Mouse (Mus musculus) left cerebral cortex, postnatal 25 days (tissue): ENCODE measurements around the gene Slc38a4. TPM values are rescaled to one million over a fixed set of nuclear protein-coding genes. Genes with fewer than 3 reads are reported as not detected.

Experiments
- DNase-seq, 2 experiments: peaks; one replicate each; pipeline ENCODE4 v3.0.0; 2022; ENCODE audit warnings: low spot score in 2 of 2, mixed read lengths in 1 of 2
- intact Hi-C: fragments of 180-260 bp; cut with DNase I; formaldehyde crosslinking; loops from one replicate; pipeline ENCODE4 v1.15.1; 2025
- total RNA-seq, 2 experiments: library from RNA; stranded (reverse); gene quantifications; 2 replicates each; pipeline ENCODE4 v1.2.3; 2021

Slc38a4 gene
- total RNA-seq, 2 experiments from 2014 or later = 1.2 to 1.4 TPM

DNA sequence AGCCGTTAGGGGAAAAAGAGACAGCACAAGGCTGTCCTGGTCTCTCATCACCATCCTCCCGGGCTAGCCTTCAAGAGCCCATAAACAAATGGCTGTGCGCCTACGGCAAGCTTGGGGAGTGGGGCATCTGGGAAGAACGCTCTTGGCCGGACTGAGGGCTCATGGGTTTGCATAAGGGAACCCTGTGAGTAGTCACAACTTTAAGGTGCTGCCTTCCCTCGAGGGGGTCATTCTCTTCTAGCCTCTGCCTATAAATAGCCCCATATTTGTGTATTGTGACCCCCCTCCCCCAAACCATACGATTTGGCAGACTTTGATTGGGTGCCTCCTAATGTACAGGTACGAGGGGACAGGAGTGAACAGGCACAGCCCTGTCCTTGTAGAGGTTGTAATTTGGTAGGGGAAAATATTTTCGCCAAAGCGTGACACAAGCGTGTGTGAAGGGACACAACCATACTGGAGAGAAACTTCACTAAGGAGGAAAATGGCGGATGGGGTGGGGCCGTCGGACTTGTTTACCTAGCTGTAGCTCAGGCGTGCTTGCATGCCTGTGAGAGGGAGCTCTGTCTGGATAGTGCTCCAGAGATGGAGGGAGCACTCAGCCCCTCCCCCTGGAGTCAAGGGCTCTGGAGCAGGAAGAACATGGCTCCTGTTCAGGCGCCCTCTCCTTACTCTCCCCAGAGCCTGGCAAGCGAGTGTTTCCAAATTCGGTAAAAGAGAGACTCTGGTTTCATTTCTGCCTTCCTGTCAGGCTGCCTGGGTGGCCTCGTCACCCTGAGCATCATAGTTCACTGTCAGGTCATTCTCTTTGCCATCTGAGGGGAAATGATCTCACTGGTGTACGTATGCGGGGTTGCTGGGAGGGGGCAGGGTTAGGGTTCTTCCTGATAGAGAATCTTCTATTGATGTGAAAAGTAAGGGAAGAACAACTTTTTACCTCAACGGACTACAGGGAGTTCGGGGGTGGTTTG is 3.6 kb upstream of the Slc38a4 start:
- intact Hi-C loops = no loop called here
- no peak for DNase-seq

DNA sequence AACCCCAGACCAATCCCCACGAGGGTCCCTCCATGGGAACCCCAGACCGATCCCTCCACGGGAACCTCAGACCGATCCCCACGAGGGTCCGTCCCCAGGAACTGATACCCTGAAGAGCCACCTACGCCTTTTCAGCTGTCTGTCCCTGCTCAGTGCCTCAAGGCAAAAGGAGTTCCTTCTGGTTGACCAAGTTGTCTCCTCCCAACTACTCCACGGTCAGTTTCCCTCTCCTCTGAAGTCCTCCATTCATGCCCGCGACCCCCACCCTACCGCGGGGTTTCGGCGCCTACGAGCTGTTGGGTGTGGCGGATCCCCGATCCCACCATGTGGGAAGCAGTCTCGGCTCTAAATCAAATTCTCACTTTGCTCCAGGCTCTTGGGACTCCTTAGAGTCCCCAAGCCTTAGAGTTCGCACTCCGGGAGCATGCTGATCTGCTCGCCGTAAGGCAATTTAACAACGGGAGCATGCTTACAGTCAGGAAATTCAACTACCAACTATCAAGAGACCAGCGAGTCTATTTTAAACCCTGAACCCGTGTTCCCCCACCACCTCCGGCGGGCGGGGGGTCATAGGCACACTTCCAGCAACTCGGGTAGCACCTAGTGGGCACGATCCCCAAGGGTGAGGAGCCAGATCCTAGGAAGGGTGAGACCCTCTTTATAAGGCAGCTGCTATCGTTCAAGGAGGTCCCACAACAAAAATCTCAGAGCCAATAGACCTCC is 828 bp downstream of the Slc38a4 start:
- no peak for DNase-seq
- intact Hi-C loops = no loop called here

DNA sequence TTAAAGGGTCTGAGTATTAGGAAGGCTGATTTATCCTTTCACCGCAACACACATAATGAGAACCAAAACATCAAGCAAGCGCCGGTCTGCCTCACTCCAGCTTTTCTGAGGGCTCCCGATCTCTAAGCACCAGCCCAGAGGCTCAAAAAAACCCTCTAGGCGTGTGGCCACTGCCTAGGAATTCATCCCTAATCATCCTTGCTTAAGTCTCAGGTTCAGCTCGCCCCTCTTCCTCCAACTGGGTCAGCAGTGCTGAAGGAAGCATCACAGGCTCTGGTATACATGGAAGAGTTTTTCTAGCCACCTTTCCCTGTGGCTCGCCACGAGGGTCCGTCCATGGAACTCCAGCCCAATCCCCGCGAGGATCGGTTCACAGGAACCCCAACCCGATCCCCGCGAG is 1.6 kb downstream of the Slc38a4 start:
- intact Hi-C loops = no loop called here
- no peak for DNase-seq

DNA sequence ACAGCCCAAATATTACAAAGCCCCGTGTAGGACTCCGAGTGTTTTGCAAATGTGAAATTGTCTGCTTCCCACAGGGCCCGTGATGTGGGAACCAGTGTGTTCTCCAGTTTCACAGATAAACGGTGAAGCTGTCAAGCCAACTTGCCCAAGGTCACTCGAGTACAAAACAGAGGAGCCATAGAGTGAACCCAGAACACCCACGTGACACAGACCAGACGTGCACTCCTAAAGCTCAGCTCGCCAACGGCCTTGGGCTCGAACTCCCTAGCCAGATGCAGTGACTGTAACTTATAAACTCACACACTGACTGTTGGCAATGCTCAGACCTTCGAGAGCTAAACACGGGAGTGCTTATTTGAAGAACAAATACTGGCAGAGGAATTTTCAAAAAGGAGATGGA is 5.3 kb downstream of the Slc38a4 start:
- intact Hi-C loops = no loop called here
- no peak for DNase-seq

DNA sequence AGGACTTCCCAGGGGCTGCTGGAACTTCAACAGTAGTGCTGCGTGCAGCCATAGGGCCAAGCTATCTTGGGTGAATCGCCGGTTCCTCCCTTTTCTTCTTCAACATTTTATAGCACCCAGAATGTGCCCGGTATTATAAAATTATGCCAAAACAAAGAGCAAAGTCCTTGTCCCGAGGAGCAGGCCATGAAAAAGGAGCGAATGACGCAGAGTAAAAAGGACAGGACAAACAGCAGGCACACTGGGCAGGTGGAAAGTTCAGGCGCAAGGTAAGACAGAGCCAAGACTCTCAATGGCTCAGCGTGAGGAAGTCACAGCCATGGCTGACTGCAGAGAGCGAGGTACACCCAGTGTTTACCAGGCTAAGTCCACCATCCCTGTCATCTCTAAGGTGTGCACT is 5.7 kb downstream of the Slc38a4 start:
- no peak for DNase-seq
- intact Hi-C loops = no loop called here

DNA sequence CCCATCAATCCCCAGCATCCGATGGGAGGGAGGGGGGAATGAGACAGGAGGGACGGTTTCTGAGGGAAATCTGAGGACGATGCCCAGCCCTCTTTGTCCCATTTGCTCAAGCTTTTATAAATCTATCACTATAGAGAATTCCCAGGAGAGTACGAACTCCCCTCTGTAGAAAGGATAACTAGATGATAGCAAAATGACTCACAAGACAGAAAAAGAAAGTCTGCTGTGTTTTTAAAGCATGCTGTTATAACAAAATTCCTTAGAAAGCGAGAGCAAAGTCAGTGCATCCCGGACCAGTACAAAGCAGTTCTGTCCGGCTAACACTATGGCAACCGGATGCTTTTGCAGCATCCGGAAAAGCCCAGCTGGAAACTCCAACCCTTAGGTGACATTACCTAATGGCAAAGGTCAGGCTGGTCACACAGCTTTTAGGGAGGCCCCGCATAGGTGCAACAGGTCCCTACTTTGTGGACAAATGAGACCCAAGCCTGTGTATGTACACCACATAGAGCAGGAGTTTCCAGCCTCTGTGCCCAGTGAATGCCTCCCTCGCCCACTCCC is 6.4 kb downstream of the Slc38a4 start:
- intact Hi-C loops = no loop called here
- DNase-seq = no peak

DNA sequence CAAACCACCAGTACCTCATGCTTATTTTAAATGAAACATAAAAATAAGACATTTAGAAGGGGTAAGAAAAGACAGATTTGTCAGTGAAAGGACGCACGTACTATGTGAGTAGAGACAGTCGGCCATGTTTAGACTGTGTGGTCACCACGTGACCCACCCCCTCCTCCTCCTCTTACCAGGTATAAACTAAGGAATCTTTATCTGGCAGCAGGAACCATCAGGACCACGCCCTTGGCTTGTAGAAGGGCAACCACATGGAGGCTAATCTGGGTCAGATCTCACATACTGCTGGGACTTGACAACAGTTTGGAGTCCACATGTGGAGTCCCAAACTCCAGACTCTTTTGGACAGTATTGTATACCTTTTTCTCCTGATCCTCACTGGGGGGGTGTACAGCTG is 7.5 kb downstream of the Slc38a4 start:
- DNase-seq = no peak
- intact Hi-C loops = no loop called here

DNA sequence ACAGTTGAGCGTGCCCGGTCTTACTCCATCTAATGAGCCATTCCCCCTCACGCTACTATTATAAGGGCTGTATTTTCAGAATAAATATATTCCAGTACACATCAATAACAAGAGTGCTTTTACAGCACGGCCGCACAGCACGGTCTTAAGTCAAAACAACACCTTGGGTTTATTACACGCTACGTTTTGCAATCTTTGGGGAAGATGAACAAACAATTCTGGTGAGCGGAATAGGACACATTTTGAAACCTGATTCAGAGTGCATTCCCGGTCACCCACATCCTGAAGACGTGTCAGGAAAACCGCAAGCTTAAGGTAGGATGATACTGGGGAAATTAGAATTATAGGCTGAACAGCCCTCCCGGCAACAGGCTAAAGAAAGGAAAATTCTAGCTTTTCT is 11.8 kb downstream of the Slc38a4 start:
- no peak for DNase-seq
- intact Hi-C loops = no loop called here

DNA sequence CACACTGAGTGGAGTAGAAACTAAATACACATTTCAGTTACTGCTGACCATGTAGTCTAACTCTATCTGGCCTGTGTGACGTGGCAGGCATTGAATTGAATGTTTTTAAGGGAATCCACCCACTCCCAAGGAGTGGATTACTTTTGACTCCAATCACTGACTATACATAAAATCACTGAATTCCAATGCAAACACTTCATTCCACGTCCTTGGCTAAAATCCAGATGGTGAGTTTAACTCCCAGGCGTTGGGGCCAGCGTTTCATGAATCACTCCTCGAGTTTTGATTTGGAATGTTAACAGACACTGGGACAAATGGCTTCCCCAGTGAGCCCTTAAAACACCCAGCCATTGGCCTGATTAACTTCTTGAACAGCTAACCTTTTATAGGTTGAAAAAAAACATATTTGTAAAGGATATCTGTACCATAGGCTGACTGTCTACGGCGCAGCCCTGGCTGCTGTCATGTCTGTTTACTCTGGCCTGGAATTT is 13.7 kb downstream of the Slc38a4 start:
- intact Hi-C loops = no loop called here
- peak in 1 of 2 experiments; percentile 17 for DNase-seq

DNA sequence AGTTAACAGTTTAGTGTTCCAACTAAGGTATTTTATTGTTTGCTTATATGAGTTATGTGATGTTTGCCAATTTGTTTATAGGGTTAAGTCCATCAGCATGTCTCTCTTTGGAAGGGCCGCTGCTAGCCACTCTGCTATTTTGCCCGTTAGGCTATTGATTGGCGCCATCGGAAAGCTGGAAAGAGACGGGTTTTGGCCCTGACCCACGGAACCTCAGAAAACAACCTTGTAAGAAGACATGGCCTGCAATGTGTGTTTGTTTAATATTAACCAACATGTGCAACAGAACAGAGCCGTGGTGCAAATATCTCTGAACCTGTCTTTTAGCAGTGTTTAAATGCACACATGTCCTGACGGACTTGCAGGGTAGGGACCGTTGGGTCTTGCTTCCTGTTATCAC is 14.6 kb downstream of the Slc38a4 start:
- no peak for DNase-seq
- intact Hi-C loops = no loop called here

DNA sequence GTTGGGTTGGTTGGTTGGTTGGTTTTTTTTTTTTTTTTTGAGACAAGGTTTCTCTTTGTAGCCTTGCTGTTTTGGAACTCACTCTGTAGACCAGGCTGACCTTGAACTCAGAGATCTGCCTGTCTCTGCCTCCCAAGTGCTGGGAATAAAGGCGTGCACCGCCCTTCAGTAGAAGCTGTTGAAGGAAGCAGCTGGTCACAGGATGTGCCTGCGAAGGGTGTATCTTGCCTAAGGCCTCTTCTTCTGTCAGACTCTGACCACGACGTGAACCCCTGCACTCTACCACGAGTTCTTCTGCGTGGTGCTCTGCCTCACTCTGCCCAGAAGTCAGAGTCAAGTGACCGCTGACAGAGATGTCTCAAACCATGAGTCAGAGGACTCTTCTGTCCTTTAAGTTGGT is 18.0 kb downstream of the Slc38a4 start:
- DNase-seq = no peak
- intact Hi-C loops = no loop called here

DNA sequence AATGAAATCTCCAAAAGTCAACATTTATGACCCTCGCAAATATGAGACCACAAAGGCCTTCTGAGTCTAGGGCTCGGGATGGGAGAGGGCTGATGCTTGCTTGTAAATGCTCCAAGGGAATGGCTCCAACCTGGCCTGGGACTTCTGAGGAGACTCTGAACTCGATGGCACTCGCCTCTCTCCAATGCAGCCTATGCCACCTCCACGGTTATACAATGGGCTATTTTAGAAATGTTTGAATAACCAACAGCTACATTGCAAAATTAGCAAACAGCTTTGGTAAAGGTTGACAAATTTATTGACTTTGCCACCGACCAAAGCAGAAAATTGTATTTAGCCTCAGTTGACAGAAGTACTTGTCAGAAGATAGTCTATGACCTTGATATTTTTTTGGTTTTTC is 19.9 kb downstream of the Slc38a4 start:
- no peak for DNase-seq
- intact Hi-C loops = no loop called here

DNA sequence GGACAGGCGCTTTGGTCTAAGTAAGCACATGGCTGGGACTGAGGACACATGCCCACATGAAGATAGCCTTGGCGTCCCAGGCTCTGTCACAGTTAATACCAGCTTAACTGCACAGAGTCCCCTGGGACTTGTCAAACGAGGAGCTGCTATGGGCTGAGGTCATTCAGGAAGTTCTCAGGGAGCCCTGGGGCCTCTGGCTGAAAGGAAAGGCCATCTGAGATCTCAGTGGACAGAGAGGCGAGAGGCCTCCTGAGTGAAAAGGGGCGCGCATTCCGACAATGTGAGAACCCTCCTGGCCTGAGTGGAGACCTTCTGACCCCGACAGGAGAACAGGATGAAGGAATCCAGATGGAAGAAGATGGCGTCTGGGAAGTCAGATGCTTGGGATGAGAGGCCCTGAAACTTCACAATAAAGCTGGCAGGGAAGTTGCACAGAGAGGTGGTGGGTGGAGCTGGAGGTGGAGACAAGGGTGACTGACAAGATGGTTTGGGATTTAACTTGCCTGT is 22.2 kb downstream of the Slc38a4 start:
- intact Hi-C loops = no loop called here
- DNase-seq = no peak

DNA sequence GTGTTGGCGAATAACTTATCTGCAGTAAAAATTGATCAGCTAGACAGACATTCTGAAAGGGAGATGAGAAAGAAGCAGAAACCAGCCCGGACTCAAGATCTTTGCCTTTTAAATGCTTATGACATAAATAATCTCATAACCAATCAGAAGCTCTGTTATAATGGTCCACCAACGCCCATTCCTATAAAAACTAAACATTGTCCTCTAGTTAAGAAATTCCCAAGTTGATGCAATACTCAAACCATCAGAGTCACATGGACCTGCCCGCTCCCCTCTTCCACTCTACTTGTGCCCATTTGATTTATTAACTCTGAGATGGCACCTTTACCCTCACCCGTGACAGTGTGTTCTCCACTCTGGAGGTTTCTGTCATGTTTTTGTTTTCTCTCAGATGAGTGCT is 23.9 kb downstream of the Slc38a4 start:
- intact Hi-C loops = no loop called here
- DNase-seq = no peak

DNA sequence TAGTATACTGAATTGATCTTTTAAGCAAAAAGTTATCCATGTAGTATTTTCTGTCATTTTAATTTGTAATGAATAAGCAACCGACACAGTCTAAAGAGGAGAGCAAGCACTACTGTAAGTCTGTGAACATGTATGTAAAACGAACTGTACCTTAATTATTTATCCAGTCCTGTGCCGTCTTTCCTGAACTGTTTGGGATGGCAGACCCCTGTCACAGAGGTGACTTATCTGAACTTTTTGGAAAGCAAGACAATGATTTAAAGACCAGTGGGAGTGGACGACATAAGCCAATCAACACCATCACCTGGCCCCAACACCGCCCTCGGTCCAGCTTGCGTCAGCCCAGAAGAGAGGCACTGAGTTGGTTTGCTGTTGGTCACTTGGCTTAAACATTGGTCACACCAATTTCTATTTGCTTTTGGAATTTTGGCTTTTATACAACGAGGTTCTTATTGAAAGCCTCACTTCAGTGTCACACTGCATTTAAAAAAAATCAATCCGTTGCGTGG is 24.7 kb downstream of the Slc38a4 start:
- intact Hi-C loops = no loop called here
- DNase-seq = no peak

DNA sequence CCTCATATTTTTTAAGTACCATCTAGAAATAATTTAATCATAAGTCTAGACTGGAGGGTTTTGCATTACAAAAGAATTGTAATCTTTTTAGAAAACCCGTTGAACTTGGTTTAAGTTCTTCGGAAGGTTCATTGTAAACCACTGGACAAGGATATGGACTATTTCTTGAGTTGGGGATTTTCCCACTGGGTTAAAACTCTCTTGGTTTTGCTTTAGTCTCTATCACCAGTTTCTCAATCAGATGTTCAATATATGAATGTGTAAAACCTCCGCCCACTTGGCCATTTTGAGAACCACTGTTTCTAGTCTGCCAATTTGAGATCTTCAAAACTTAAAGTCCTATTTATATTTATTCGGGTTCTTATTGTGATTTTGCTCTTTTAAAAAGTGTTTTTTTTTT is 25.6 kb downstream of the Slc38a4 start:
- DNase-seq = no peak
- intact Hi-C loops = no loop called here

DNA sequence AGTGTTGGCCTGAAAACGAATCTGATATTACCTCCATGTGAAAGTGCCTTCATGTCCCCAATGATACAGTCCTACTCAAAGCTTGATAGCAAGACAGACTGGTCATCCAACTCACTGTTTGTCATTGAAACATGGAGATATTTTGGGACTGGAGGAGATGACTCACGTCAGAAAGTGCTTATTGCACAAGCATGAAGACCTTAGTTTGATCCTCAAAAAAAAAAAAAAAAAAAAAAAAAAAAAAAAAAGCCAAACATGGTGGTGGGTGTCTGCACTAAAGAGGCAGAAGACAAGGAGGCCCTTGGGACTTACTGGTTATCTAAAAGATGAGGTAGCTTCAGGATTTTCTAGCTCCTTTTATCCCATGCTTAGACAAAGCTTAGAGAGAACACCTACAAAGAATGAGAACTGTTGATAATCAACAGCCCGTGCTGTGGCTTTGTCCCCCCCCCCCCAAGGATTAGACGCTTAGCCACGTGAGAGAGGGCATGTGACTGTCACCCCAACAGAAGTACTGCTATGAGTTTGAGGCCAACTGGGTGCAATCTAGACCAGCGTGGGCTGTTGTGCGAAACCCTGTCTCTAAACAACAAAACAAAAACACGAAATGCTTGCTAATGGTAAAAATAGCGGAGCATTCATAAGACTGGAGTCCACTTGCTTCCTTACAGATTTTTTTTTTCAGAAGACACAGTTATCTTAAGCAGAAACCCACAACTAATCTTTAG is 26.5 kb downstream of the Slc38a4 start:
- intact Hi-C loops = no loop called here
- DNase-seq = no peak

DNA sequence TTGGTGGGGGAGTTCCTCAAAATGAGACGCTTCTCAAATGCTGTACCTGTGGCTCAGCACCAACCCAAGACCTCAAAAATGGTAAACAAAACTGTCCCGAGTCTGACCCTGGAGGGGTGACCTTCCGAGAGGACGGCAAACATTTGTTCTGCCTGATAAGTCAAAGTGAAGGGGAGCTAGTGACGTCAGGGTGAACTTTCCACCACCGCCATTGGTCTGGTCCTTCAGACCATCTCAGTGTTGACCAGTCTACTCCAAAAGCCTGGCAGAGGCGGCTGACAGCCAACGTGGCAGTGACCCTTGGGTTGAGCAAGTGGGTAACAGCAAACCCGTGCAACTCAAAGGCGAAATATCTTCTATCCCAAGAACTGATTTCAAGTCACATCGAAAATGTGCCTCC is 27.1 kb downstream of the Slc38a4 start:
- intact Hi-C loops = no loop called here
- no peak for DNase-seq

DNA sequence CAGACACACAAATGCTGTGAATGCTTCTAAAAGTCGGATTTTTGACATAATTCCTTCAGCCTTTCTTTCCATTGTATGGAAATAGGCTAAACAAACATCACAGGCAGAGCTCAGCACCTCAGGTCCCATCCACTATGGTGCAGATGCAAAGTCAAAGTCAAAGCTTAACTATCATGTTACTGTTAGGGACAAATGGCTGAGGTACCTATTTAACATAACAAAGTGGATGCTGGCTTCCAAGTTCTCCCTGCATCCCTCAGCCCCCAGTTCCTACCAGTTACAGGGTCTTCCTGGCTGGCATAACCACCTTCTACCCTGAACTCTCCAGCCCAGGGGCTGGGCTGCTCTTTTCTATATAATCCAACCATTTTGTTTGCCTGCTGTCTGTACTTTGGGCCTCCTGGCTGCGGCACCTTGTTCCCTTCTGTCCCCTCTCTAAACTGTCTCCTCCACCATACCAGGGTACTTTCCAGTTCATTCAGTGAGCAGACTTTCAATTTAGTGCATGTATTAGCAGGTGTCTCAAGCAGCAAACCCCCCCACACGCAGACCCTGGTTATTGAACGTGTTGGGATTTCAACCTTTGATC is 27.6 kb downstream of the Slc38a4 start:
- intact Hi-C loops = no loop called here
- DNase-seq = no peak
